Mouse (Mus musculus): ENCODE data around the gene Orm3. TPM values are rescaled to one million over a fixed set of nuclear protein-coding genes. Genes with fewer than 3 reads are reported as not detected.

The Orm3 gene
- polyA plus RNA-seq, 1 experiment from 2014 or later = not detected

- no peak for TF ChIP-seq CTCF (IDR thresholded peaks at IDR 0.05; ENCODE audit: low read depth)
- TF ChIP-seq EP300 (optimal IDR thresholded peaks at IDR 0.05) = no peak
- ATAC-seq (ENCODE audit: low FRiP score, low TSS enrichment) (peak; percentile 50; the same call in 1 of the 2 replicates), DNase-seq (ENCODE audit: low spot score) (no peak)
- Histone ChIP-seq H3K9me3 (ENCODE audit: control insufficient read depth, low read length) (no peaks in the 10 kb centered on the region), H3K36me3 (ENCODE audit: control insufficient read depth, insufficient read depth, low read length) (no peaks in the 10 kb centered on the region), H3K4me3 (ENCODE audit: low read depth, low read length) (no peak overlapping the region), H3K27ac (replicated peaks) (no peak overlapping the region), H3K4me1 (replicated peaks; ENCODE audit: control insufficient read depth, insufficient read depth) (no peaks in the 10 kb centered on the region), H3K9ac (ENCODE audit: low read length) (no peak overlapping the region), H3K4me2 (replicated peaks; ENCODE audit: low read depth) (no peak overlapping the region), H3K27me3 (ENCODE audit: control insufficient read depth, insufficient read depth, low read length) (no peaks in the 10 kb centered on the region)
- 57% methylated on average over 4 of the region's 4 CpGs for WGBS
These were observed 13.5 kb upstream of the Orm3 start for GRCm38 (mm10) chr4:63342491-63342890.

GRCm38 (mm10) chr4:63343608-63344007 is 12.4 kb upstream of the Orm3 start:
- Histone ChIP-seq H3K4me1 (replicated peaks; ENCODE audit: control insufficient read depth, insufficient read depth) (no peaks in the 10 kb centered on the region), H3K27ac (replicated peaks) (peak overlapping the region; percentile 53), H3K9me3 (ENCODE audit: control insufficient read depth, low read length) (no peaks in the 10 kb centered on the region), H3K36me3 (ENCODE audit: control insufficient read depth, insufficient read depth, low read length) (no peaks in the 10 kb centered on the region), H3K4me3 (ENCODE audit: low read depth, low read length) (no peak overlapping the region), H3K9ac (ENCODE audit: low read length) (no peak overlapping the region), H3K27me3 (ENCODE audit: control insufficient read depth, insufficient read depth, low read length) (no peaks in the 10 kb centered on the region), H3K4me2 (replicated peaks; ENCODE audit: low read depth) (no peak overlapping the region)
- DNase-seq (ENCODE audit: low spot score) (no peak), ATAC-seq (ENCODE audit: low FRiP score, low TSS enrichment) (no peak)
- no peak for TF ChIP-seq EP300 (optimal IDR thresholded peaks at IDR 0.05)
- no peak for TF ChIP-seq CTCF (IDR thresholded peaks at IDR 0.05; ENCODE audit: low read depth)
- WGBS = 45% methylated on average over 3 of the region's 3 CpGs

GRCm38 (mm10) chr4:63344295-63344694 is 11.7 kb upstream of the Orm3 start, which contains the start of gene Orm1:
Orm1 (plus strand) TSS chr4:63344560.
- Histone ChIP-seq H3K4me3 (ENCODE audit: low read depth, low read length) (no peak within 1 kb of the TSS), H3K4me1 (replicated peaks; ENCODE audit: control insufficient read depth, insufficient read depth) (no peaks in the 10 kb centered on the region), H3K27me3 (ENCODE audit: control insufficient read depth, insufficient read depth, low read length) (no peaks in the 10 kb centered on the region), H3K9ac (ENCODE audit: low read length) (no peak within 1 kb of the TSS), H3K9me3 (ENCODE audit: control insufficient read depth, low read length) (no peaks in the 10 kb centered on the region), H3K4me2 (replicated peaks; ENCODE audit: low read depth) (no peak within 1 kb of the TSS), H3K27ac (replicated peaks) (peak within 1 kb of the TSS; percentile 53), H3K36me3 (ENCODE audit: control insufficient read depth, insufficient read depth, low read length) (no peaks in the 10 kb centered on the region)
- no peak for DNase-seq (ENCODE audit: low spot score)
- 74% methylated on average over 8 of the region's 8 CpGs for WGBS
- TF ChIP-seq CTCF (IDR thresholded peaks at IDR 0.05; ENCODE audit: low read depth) = no peak
- no peak for TF ChIP-seq EP300 (optimal IDR thresholded peaks at IDR 0.05)
- ATAC-seq (ENCODE audit: low FRiP score, low TSS enrichment) = no peak; the same call in 1 of the 2 replicates

GRCm38 (mm10) chr4:63345261-63345660 is 10.7 kb upstream of the Orm3 start:
- H3K4me3 ChIP-seq (ENCODE audit: low read depth, low read length) = no peak overlapping the region
- H3K4me2 ChIP-seq (replicated peaks; ENCODE audit: low read depth) = no peak overlapping the region
- H3K9ac ChIP-seq (ENCODE audit: low read length) = no peak overlapping the region
- H3K27ac ChIP-seq (replicated peaks) = no peak overlapping the region
- TF ChIP-seq CTCF (IDR thresholded peaks at IDR 0.05; ENCODE audit: low read depth) (no peak), EP300 (optimal IDR thresholded peaks at IDR 0.05) (no peak)
- H3K4me1 ChIP-seq (replicated peaks; ENCODE audit: control insufficient read depth, insufficient read depth) = no peaks in the 10 kb centered on the region
- H3K36me3 ChIP-seq (ENCODE audit: control insufficient read depth, insufficient read depth, low read length) = no peaks in the 10 kb centered on the region
- H3K9me3 ChIP-seq (ENCODE audit: control insufficient read depth, low read length) = no peaks in the 10 kb centered on the region
- ATAC-seq (ENCODE audit: low FRiP score, low TSS enrichment) = no peak
- no peak for DNase-seq (ENCODE audit: low spot score)
- H3K27me3 ChIP-seq (ENCODE audit: control insufficient read depth, insufficient read depth, low read length) = no peaks in the 10 kb centered on the region

- DNase-seq (ENCODE audit: low spot score) (no peak), ATAC-seq (ENCODE audit: low FRiP score, low TSS enrichment) (no peak)
- H3K36me3 ChIP-seq (ENCODE audit: control insufficient read depth, insufficient read depth, low read length) = no peaks in the 10 kb centered on the region
- TF ChIP-seq EP300 (optimal IDR thresholded peaks at IDR 0.05) (no peak), CTCF (IDR thresholded peaks at IDR 0.05; ENCODE audit: low read depth) (no peak)
- H3K27me3 ChIP-seq (ENCODE audit: control insufficient read depth, insufficient read depth, low read length) = no peaks in the 10 kb centered on the region
- no peak overlapping the region for H3K4me3 ChIP-seq (ENCODE audit: low read depth, low read length)
- 82% methylated on average over 4 of the region's 4 CpGs for WGBS
- H3K9me3 ChIP-seq (ENCODE audit: control insufficient read depth, low read length) = no peaks in the 10 kb centered on the region
- no peak overlapping the region for H3K27ac ChIP-seq (replicated peaks)
- no peaks in the 10 kb centered on the region for H3K4me1 ChIP-seq (replicated peaks; ENCODE audit: control insufficient read depth, insufficient read depth)
- H3K4me2 ChIP-seq (replicated peaks; ENCODE audit: low read depth) = no peak overlapping the region
- no peak overlapping the region for H3K9ac ChIP-seq (ENCODE audit: low read length)
These were observed 9.3 kb upstream of the Orm3 start for GRCm38 (mm10) chr4:63346659-63347058.

- no peak for DNase-seq (ENCODE audit: low spot score)
- Histone ChIP-seq H3K9ac (ENCODE audit: low read length) (no peak overlapping the region), H3K4me3 (ENCODE audit: low read depth, low read length) (no peak overlapping the region), H3K9me3 (ENCODE audit: control insufficient read depth, low read length) (no peaks in the 10 kb centered on the region), H3K27me3 (ENCODE audit: control insufficient read depth, insufficient read depth, low read length) (no peaks in the 10 kb centered on the region), H3K4me2 (replicated peaks; ENCODE audit: low read depth) (no peak overlapping the region), H3K36me3 (ENCODE audit: control insufficient read depth, insufficient read depth, low read length) (no peaks in the 10 kb centered on the region), H3K4me1 (replicated peaks; ENCODE audit: control insufficient read depth, insufficient read depth) (no peaks in the 10 kb centered on the region), H3K27ac (replicated peaks) (no peak overlapping the region)
- ATAC-seq (ENCODE audit: low FRiP score, low TSS enrichment) = no peak
- TF ChIP-seq CTCF (IDR thresholded peaks at IDR 0.05; ENCODE audit: low read depth) (no peak), EP300 (optimal IDR thresholded peaks at IDR 0.05) (no peak)
- 63% methylated on average over 6 of the region's 6 CpGs for WGBS
These were observed 7.4 kb upstream of the Orm3 start for GRCm38 (mm10) chr4:63348524-63348923.

Data from stomach, postnatal 0 days (tissue).